Mouse (Mus musculus) embryonic fibroblast, embryonic 13.5 days (primary cell): Measurements from ENCODE around the gene Mfsd4a. TPM values are rescaled to one million over a fixed set of nuclear protein-coding genes. Genes with fewer than 3 reads are reported as not detected.

Source experiments
- H3K27ac ChIP-seq: 2 replicates; pipeline ENCODE4 v1.5.1; 2012; ENCODE audit warnings: low read length, control low read depth, inconsistent platforms; ENCODE audit not compliant: insufficient read depth
- H3K4me1 ChIP-seq: 2 replicates; pipeline ENCODE4 v1.6.1; 2011; ENCODE audit warnings: low read length; ENCODE audit not compliant: control insufficient read depth, insufficient read depth
- H3K4me3 ChIP-seq: 2 replicates; pipeline ENCODE4 v1.5.1; 2011; ENCODE audit warnings: mild to moderate bottlenecking, control low read depth, low read length; ENCODE audit not compliant: insufficient read depth
- CTCF ChIP-seq: IDR thresholded peaks from 2 replicates; pipeline ENCODE4 v1.5.1; 2011; ENCODE audit warnings: mild to moderate bottlenecking, control low read depth, low read length, moderate library complexity, borderline replicate concordance; ENCODE audit not compliant: insufficient read depth
- POLR2A ChIP-seq: IDR thresholded peaks from 2 replicates; pipeline ENCODE4 v1.6.1; 2011; ENCODE audit warnings: low read depth, mild to moderate bottlenecking, control low read depth, low read length, moderate library complexity
- polyA plus RNA-seq: library from polyadenylated mRNA; stranded (reverse); fragments of >200 nt; gene quantifications from 2 replicates; pipeline ENCODE4 v1.2.4, GENCODE M21; 2011; ENCODE audit warnings: low read depth; ENCODE audit not compliant: missing spikeins, insufficient read length

The Mfsd4a gene
- polyA plus RNA-seq, 1 experiment = 0.67 TPM

DNA sequence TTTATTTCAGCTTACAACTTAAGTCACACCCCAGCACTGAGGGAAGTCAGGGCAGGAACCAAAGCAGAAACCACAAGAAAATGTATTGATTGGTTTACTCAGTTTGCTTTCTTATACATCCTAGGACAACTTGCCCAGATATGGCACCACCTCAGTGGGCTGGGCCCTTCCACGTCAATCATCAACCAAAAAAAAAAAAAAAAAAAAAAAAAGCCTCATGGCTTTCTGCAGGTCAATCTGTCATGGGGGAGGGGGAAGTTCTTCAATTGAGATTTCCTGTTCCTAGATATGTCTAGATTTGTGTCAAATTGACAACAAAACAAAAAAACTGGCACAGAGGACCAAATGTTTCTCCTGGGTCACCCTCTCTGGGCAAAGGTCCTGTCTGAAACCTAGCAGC, 30.2 kb upstream of the Mfsd4a start:
- H3K4me1 ChIP-seq = peaks cover 5% of the 10 kb centered on the region; the same call in 1 of the 2 replicates
- H3K4me3 ChIP-seq = no peak overlapping the region
- TF ChIP-seq CTCF = no peak
- TF ChIP-seq POLR2A = no peak
- H3K27ac ChIP-seq = no peak overlapping the region

DNA sequence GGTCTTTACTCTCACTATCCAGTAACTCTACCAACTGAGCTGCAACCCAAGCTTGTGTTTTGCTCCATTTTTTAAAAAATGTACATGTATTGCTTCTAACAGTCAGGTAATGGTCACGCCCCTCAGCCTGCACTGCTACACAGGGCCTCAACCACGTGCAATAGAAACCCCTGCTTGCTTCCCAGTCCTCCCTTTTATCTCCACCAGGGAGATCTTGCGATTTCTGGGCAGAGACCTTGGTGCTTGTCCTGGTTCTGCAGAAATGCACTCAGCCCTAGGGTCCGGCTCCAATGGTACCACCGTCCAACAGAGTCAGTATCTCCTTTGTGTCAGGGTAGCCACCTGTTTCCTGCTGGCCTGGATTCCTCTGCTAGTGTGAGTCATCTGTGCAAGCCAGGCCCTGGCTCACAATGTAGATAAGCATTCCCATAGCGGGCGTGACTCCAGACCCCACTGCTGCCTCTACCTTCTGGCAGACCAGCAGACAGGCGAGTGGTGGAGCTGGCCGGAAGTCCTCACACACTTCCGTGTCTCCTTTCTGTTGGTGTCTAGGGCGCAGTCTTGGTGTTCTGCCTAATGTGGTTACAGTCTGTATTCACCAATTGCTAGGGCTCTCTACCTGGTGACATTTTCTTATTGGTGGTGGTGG, 27.6 kb upstream of the Mfsd4a start:
- Histone ChIP-seq H3K4me1 (peaks cover 5% of the 10 kb centered on the region; the same call in 1 of the 2 replicates), H3K4me3 (no peak overlapping the region), H3K27ac (no peak overlapping the region)
- no peak for TF ChIP-seq POLR2A
- TF ChIP-seq CTCF = no peak

DNA sequence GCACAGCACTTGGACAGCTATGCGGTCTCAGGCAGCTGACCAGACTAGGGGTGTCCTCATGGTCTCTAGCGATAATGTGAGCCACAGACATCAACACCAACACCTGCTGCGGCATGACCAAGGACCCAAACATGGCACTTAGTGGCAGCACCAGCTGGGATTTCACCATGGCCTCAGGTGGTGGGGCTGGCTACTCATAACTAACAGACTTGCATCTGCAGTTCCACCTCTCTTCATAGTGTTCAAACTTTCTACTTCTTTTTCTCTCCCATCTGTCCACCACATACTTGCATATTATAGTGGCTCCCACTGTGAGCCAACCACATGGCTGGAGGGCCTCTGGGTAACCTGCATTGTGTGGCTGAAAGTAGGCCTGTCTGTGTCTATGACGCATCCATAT, 25.4 kb upstream of the Mfsd4a start:
- TF ChIP-seq POLR2A (no peak), CTCF (no peak)
- Histone ChIP-seq H3K4me1 (no peaks in the 10 kb centered on the region), H3K27ac (no peak overlapping the region), H3K4me3 (no peak overlapping the region)

DNA sequence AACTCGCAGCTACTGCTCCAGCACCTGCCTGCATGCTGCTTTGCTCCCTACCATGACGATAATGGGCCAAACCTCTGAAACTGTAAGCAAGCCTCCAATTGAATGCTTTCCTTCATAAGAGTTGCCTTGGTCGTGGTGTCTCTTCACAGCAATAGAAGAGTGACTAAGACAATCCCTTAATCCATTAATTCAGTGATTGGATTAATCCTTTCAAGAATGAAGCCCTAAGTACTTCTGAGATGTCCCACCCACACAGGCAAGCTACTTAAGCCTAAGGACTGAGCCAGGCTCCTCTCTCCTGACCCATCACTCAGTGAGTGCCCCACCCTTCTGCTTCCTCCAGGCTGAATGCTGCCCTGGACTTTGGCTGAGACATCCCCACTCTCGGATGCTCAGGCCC, 22.4 kb upstream of the Mfsd4a start:
- TF ChIP-seq POLR2A (no peak), CTCF (no peak)

DNA sequence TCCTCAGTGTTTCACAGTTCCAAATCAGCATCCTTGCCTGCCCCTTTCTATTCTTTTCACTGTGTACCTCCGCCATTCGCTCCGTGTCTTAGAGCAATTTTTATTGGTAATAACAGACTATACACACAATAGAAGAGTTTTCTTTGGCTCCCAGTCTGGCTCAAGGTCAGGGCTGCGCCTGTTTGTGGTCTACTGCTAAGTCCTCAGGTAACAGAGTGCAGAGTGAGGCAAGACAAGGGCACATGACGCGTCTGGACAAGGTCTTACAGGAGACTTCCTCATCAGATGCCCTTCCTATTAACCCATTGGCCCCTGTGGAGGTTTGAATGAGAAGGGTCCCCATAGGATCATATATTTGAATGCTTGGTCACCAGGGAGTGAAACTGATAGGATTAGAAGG, 21.9 kb upstream of the Mfsd4a start:
- Histone ChIP-seq H3K4me1 (no peaks in the 10 kb centered on the region), H3K4me3 (no peak overlapping the region), H3K27ac (no peak overlapping the region)
- TF ChIP-seq CTCF (no peak), POLR2A (no peak)

More for the DNA sequence above, 22.4 kb upstream of the Mfsd4a start:
- H3K27ac ChIP-seq = no peak overlapping the region
- H3K4me3 ChIP-seq = no peak overlapping the region
- H3K4me1 ChIP-seq = no peaks in the 10 kb centered on the region

DNA sequence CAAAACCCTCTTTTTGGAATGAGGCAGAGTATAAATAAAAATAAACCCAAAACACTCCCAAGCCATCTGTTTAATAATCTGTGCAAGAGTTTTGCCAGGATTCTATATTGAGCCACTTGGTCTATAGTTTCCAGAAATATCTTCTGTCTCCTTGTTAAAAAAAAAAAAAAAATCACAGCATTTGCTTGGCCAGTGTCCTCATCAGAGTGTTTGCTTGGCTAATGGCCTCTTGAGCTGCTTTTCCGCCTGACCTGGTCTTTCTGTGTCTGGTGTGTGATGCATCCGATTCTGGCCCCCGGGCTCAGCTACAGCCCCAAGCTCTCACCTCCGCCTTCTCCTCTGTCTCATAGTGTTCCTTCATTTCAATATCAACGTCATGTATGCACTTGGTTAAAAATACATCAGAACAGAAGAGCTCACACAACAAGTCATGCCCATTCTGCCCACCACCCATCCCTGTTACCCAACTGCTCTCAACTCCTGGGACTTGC, 20.4 kb upstream of the Mfsd4a start:
- H3K4me3 ChIP-seq = no peak overlapping the region
- no peak overlapping the region for H3K27ac ChIP-seq
- H3K4me1 ChIP-seq = no peaks in the 10 kb centered on the region
- no peak for TF ChIP-seq CTCF
- no peak for TF ChIP-seq POLR2A

DNA sequence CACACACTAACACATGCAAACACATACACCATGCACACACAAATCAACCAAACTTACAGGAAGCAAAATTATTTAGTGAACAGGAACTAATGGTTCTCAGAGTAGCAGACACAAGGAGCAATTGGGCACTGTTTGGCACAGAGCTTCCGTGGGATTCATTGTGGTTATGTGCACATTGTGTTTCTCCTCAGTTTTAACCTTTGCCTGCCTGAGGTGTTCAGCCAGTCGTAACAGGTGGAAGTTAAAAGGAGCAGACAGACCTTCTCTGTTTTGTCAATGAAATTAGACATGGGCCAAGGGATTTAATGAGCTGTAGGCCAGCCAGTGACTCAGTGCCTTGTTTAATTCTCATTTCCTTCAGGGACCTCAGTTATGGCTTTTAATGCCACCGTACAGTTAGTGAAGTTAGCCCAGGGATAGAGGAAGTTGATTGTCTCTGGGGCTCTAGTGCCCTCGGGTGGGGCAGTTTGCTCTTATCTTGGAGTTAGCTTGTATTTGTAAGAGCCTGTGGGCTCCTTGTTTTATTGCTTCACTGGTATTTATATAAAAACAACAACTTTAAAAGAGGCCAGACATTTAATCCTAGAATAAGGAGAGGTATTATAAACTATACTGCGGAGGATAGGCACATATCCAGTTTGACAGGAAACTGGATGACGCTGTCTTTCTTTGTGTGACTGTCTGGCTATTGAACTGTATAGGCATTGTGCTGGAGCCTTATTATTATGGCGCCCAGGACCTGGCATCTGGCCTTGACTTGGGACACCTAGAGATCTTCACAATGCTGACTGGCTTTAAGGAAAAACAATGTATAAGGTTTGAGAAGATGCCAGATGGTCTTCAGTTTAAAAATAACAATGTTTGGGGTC, 17.6 kb upstream of the Mfsd4a start:
- Histone ChIP-seq H3K4me1 (no peaks in the 10 kb centered on the region), H3K4me3 (no peak overlapping the region), H3K27ac (no peak overlapping the region)
- TF ChIP-seq POLR2A (no peak), CTCF (no peak)

DNA sequence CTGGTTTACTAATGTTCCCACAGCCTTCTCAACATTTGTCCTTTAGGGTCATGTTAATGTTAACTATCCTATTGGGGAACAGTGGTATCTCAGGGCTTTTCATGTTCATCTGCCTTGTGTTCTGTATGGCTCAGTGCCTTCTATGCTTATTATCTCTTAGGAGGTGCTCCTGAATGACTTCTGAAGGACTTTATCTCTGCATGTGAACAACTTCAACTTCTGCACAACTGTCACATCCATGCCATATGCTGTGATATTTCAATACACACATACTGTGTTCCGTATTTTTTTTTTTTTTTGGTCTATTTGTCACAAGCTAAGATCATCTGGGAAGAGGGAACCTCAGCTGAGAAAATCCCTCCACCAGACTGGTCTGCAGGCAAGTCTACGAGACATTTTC, 10.6 kb upstream of the Mfsd4a start:
- no peak for TF ChIP-seq CTCF
- no peak for TF ChIP-seq POLR2A

DNA sequence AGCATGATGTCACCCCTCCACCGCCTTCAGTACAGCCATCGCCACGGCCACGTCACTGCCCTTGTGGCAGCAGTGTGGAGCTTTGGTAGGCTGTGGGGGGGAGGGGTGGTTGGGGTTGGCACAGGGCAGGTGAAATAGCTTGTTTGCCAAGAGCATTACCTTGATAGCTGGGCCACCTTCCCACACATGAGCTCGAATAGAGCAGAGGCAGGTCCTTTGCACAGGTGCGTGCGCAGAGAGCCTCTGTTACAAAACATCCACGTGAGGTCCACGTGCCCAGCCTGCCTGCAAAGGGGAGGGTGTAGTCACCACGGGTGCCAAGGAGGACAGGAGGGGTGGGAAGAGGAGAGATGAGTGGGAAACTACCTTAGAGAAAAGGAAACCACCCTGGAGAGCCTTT, 7.7 kb upstream of the Mfsd4a start:
- Histone ChIP-seq H3K4me3 (no peak overlapping the region), H3K27ac (no peak overlapping the region), H3K4me1 (no peaks in the 10 kb centered on the region)
- no peak for TF ChIP-seq CTCF
- no peak for TF ChIP-seq POLR2A

More for the DNA sequence above, 10.6 kb upstream of the Mfsd4a start:
- no peaks in the 10 kb centered on the region for H3K4me1 ChIP-seq
- H3K27ac ChIP-seq = no peak overlapping the region
- H3K4me3 ChIP-seq = no peak overlapping the region

DNA sequence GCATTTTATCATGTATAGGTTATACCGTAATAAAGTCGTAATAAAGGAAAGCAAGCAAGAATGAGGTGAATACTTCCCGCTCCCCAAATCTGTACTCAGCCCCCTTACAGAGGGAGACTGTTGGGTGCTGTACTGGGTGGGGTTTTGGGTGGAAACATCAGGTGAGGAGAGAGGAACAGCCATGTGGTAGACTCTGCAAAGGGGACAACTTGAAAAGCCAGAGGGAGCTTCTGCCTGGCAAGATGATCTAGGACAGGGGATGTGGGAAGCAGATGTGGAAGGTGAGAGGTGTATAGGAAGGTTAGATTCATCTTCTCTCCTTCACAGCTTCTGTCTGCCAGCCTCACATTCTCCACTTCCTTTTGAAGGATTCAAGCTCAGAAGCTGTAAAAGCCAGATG, 2.8 kb upstream of the Mfsd4a start:
- H3K4me1 ChIP-seq = no peaks in the 10 kb centered on the region
- no peak overlapping the region for H3K27ac ChIP-seq
- no peak overlapping the region for H3K4me3 ChIP-seq
- TF ChIP-seq CTCF (no peak), POLR2A (no peak)
